Mouse (Mus musculus) E14TG2a.4 (cell line): ENCODE data around the gene Syt6.

Experiments
- CTCF ChIP-seq: conservative IDR thresholded peaks from 2 replicates; pipeline ENCODE4 v1.5.1; 2014; ENCODE audit warnings: low read length
- NANOG ChIP-seq: IDR thresholded peaks from 2 replicates; pipeline ENCODE4 v1.6.1; 2014; ENCODE audit warnings: borderline replicate concordance, low read length, mixed read lengths
- POU5F1 ChIP-seq: IDR thresholded peaks from 2 replicates; pipeline ENCODE4 v1.6.1; 2014; ENCODE audit warnings: low read length, borderline replicate concordance

DNA sequence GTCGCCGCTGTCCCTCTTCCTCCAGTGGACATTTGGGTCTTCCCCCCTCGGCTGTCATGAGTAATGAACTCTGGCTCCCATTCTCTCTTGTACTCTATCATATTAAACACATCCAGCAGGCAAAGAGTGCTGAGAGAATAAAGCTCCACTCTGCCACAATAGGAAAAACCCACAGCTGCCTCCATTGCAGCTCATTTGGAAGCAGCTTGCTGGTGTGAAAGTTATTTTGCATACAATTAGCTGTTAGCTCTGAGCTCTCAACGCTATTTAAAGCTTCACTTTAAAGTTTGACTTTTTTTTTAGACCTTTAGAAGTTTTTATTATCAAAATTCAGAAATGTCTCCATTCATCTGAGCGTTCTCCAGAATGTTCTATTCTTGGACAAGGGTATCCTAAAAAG lies 39.8 kb upstream of the Syt6 start:
- TF ChIP-seq CTCF: no peak
- TF ChIP-seq NANOG: no peak
- no peak for TF ChIP-seq POU5F1
